Mouse (Mus musculus): ENCODE data around the gene Cdc34.

GRCm38 (mm10) chr10:79721089-79721488 is 39.1 kb downstream of the Cdc34 start:
- TF ChIP-seq CTCF (IDR thresholded peaks at IDR 0.05; ENCODE audit: low read depth) (no peak), EP300 (IDR thresholded peaks at IDR 0.05; ENCODE audit: low read depth) (no peak)
